Mouse (Mus musculus): ENCODE measurements around the gene Rab11fip4.

DNA sequence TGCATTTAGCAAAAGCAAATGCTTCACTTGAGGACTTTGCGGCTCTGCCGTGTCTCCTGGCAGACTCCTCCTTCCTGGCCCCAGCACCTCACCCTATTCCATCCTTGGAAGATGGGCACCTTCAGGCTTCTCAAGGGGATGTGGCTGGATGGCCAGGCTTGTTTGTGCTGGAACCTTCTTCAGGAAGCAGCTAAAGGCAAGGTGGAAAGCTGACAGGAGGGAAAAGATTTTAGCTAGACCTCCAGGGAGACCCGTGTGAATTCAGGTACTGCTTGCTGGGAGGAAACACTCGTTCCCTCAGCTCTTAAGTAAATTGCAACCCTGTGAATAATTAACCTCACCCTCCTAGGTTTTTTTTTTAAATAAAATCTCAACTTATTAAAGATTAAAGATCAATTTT lies 122.7 kb downstream of the Rab11fip4 start:
- TF ChIP-seq GATA1 (IDR thresholded peaks at IDR 0.05; ENCODE audit: low read length) (no peak), TAL1 (IDR thresholded peaks at IDR 0.05; ENCODE audit: low read length) (no peak)
